Mouse (Mus musculus): ENCODE data around the gene Dnajc4.

The Dnajc4 gene

DNA sequence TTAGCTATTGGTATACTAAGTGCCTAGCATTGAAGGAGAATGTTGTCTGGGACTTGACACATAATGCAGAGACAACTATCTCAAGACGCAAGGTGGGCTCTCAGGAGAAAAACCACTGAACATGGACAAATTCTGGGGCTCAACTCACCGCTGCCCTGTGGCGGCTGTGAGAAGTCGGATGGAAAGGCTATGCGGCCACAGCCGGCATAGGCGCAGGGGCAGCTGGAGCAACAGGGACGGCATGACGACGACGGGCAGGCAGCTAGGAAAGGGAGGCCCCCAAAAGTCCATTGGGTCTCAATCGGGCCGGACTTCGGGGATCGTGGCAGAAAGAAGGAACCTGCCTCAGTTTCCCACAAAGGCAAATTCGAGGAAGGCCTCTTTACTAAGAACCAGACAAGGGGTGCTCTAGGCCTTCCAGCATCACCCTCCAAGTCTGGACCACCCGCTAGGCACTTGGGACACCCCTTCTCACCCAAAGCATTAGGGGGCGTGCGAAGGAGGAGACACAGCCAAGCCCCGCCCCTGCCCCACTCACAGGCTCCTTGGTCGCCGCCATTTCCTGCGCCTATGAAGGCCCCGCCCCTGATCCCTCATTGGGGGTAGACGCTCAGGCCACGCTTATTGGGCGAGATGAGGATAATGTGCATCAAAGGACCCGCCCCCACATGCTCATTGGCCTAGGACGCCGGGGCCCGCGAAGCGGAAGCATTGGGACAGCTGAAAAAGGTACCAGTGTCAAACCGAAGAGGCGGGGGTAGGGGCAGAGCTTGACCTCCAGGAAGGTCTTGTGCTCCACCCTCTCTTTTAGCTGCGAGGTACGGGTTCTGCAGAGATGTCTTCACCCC is at the start of gene Dnajc4:
TSS of gene Dnajc4 (minus strand) at position 562 of the 848 bp plus-strand sequence.
- DNase-seq: peak; percentile 97

DNA sequence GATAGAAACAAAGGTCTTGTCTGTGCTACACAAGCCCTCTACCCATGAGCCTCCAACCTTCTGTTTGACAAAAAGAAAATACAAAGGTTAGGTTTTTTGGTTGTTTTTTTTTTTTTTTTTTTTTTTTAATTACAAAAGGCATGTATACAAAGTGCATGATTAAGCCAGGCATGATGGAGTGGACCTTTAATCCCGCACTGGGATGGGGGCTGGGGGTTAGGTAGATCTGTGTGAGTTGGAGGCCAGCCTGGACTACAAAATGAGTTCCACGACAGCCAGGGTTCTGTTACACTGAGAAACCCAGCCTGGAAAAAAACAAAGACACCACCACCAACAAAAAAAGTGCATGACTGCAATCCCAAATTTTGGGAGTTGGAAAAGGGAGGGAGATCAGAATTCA is 48.8 kb upstream of the Dnajc4 start:
- DNase-seq: peak; percentile 55

DNA sequence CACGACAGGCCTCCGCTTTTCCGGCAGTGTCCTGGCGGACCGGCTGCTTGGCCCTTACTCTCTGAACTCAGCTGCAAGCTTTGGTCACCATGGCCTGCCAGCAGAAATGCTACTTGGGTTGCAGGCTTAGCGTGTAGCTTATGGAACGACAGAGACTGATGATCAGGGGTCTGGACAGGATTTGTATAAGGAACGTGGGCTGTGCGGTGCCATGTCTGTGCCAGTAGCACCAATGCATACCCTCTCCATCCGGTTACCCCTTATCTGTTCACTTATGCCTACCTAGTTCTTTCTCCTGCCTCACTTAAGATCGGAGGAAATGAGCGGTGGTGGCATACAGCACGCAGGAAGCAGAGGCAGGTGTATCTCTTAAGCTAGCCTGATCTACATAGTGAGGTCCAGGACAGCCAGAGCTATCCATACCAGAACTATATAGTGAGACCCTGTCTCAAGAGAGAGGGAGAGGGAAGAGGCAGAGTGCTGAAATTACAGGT is 48.3 kb upstream of the Dnajc4 start:
- DNase-seq: no peak

DNA sequence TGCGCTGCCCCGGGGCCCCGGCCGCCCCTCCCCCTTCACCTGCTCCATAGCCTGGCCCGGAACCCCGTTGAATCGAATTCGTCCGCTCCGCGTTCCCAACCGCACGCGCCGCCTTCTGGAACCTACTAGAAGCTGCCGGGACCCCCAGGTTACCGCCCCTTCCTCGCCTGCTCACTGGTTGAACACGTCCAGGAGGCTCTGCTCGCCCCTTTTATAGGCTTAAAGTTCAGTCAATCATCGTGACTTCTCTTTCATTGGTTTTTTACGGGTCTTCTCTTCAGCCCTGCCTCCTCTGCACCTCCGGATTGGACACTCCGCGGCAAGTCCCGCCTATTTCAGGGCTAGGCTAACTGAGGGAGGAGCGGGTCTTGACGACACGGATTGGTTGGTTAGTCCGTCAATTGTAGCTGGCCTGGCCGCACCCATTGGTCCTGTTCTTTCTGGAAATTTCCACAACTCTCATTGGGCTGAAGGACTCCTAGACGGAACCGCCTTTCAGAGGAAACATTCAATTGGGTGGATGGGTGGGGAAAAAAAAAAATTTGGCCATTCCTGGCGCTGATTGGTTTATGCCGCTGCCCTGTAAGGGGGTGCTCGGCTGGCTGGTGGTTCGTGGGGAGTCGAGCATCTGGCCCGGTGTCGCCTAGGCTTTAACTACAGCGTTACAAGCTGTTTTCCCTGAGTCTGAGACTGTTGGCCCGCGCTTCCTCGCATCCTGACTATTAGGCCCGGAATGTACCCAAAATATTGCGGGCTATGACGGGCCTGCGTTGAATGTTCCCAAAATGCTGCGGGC is 47.7 kb upstream of the Dnajc4 start, which contains the start of gene Stip1:
TSS of gene Stip1 (minus strand) at position 127 of the 796 bp plus-strand sequence.
- DNase-seq: peak; percentile 100

DNA sequence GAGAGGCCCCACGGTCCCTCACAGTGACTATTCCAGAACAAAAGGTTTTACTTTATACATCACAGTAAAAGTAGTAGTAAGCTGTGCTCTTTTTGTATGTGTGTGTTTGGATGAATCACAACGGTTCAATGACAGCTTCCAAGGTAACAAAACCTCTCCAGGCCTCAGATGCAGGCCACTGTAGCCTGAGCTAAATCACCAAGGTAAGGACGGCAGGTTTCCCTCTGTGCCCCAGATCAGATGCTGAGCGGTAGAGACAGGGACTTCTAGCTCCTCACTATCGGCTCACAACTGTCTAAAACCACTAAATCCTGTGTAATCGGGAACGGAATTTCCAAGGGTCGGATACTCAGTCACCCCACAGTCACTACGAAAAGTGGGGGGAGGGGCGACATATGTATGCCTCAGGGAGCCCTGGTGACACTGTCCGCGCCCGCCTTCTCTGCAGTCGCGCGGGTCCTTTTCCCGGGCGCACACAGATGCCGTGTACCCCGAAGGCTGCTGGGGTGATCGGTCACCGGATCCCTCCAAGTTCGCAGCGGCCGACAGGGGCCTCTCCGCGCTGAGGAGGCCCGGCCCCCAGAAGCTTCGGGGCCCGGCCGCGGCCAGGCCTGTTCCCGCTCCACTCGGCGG is 46.8 kb upstream of the Dnajc4 start:
- peak; percentile 78 for DNase-seq

DNA sequence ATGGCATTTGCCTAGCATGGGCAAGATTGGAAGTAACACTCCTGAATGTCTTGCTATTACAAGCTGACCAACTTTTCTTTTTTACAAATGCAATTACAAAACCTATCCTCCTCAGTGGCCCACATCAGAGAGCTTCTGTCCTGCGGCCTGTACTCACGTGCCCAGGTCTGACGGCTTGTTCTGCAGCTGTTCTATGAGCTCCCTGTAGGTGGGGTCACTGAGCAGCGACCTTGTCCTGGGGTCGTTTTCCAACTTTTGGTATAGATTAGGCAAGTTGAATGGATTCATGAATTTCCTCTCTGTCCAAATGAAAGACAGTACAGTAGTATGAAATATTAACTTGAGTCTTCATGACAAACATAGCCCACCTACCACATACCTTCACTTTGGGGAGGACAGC is 41.6 kb upstream of the Dnajc4 start:
- DNase-seq: no peak

DNA sequence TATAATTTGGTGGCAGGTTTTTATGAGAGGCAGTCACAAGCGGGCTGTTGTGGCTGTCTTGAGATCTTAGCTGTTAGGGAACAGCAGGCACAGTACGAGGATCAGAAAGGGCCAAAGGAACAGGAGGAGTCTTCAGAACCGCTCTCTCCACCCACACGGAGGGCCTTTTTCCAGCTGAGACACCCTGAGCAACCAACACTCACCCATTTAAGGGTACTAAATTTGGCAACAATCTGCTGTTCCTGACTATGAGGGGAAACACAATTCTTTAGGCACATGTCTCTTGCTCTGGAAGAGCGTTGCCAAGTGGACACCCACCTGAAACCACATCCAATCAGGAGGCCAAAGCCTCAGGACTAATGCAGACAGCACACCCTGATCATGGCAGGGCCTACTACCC is 37.2 kb upstream of the Dnajc4 start:
- DNase-seq: no peak

DNA sequence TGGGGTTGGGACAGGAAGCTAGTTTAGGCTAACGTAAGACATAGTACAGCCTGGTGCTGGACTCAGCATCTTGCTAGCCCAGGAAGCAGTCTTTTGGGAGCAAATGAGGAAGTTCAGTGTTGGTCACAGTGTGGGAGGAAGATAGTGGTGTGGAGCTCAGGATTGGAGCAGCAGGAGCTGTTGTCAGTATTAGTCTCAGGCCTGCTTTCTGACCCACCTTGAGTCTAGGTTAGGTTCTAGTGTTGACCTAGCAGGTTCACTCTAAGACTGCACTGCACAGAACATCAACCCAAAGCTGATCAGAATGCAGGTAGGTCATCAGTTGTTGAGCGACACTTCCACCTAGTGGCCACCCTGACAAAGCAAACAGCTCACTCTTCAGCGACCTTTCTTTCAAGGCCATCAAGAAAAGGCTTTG is 27.9 kb upstream of the Dnajc4 start:
- DNase-seq: peak; percentile 58

DNA sequence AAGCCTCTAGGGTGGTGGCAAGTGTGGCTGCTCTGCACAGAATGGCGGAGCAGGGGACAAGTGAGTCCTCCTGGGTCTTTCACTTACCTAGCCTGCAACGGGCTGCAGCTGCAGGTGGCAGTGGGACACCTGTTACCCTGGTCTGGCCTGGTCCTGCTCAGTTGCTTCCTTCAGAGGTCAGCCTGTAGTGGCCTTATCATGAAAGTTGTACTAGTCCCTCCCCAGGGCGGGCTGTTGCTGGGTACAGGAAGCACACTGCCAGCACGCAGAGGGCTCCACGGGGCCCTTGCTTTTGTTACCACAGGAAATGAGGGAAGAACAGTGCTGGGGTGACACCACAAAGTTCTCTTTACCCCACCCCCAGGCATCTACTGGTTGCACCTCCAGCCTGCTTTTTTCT is 26.8 kb upstream of the Dnajc4 start, which contains the start of gene Fermt3:
TSS of gene Fermt3 (minus strand) at position 279 of the 400 bp plus-strand sequence.
- no peak for DNase-seq

DNA sequence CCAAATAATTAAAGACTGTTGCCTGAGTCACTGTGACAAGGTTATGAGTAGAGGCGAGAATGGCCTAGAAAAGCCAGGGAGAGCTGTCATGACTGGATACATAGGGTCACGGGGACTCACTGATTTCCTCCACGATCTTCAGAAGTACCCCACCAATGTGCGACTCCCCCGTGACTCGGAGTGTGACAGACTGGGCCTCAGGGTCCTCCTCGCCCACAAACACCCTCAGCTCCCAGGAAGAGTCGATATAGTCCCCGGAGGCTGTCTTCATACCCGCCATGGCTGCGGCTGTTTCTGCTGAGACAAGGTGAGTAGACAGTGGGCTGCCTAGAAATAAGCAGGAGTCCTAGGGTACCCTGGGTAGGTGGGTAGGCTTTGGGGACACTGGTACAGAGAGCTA is 26.2 kb upstream of the Dnajc4 start:
- no peak for DNase-seq

DNA sequence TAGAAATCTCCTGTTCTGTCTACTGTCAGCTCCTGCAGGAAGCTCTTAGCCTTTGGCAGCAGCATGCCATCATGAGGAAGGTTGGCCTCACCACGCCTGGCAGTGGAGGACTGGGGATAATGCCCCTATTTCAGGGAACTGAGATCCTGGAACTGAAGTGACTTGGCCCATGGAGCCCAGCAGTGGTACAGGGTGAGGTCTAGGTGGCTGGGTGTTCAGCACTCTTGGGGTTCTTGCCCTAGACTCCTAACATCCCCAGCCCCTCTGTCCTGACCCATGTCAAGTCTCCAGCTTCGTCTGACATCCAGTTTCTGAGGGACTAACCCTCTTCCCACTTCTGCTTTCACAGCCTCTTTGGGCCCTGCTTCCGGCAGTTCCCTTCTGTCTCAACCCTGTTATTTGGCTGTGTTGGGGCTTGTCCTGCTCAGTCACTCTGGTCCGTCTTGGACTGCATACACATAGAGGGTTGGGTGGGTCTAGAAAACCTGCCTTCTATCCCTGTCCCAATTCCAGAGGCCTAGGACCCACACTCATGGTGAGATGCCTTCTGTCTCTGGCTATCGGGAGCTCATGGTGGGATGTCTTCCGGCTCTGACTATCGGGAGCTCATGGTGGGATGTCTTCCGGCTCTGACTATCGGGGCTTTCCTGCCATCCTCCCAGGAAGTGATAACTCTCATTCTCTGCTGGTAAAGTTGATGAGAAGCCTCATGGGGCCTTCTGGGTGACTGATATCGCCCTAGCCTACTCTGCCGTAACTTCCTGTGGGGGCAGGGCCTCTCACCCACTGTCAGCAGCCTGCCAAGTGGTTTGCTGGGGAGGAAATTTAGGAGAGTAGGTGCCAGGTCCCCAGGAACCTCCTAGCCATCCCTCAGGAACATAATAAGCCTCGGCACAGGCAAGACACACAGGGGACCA is 25.4 kb upstream of the Dnajc4 start:
- no peak for DNase-seq

DNA sequence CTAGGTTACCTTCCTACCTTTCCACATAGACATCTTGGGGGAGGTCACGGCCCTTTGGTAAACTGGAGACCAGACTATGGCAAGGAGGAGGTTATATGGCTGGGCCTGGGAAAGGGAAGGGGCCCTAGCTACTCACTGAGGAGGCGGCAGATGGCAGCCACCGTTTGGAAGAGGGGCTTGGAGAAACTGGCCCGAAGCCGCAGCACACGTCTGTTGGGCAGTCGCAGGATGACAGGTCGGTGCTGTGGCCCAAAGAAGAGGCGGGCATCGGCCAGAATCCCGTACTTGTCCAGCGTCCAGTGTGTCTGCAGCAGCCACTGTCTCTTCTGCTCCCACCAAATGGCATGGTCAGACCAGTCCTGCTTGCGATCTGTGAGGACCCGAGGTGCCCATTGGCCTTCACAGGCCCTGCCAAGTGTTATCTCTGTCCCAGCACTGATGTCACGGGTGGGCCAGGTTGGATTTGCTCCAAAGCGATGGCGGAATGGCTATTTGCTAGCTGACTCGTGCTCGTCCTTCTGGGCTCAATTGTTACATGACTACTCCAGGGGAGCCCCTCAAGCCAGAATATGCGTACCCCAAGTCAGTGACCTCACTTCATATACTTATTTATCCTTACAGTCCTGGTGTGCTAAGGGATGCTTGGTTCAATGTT is 22.2 kb upstream of the Dnajc4 start:
- no peak for DNase-seq

DNA sequence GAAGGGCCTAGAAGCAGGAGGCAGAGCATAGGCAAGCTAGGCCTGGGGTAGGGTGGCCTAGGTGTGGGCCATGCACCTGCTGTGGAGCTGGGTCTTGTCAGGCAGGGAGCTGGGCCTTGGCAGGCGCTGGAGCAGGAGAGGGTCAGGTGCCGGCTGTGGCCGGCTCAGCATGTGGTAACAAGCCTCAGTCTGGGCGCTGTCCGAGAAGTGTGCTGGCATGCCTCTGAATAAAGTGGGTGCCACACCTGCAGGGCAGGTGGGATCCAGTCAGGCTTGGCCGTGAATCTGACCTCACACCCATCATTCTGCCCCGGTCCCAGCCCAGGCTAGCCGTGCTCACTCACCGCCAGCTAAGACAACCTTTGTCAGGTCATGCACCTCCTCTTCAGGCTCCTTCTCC is 21.6 kb upstream of the Dnajc4 start:
- no peak for DNase-seq

DNA sequence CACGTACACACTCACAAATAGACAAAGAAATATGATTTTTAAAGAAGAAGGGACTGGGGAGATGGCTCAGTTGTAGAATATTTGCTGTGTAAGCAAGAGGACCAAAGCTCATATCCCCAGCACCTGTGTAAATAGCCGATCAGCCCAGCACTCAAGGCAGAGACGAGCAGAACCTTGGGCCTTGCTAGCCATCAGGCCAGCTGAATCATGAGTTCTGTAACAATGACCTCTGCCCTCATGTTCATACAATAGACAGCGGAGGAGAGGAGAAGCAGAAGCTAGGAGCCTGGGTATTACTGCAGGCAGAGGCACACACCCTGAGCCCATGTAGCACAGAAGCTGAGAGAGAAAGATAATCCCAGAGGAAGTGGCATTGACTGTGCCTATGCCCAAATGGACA is 20.1 kb upstream of the Dnajc4 start:
- DNase-seq: no peak

DNA sequence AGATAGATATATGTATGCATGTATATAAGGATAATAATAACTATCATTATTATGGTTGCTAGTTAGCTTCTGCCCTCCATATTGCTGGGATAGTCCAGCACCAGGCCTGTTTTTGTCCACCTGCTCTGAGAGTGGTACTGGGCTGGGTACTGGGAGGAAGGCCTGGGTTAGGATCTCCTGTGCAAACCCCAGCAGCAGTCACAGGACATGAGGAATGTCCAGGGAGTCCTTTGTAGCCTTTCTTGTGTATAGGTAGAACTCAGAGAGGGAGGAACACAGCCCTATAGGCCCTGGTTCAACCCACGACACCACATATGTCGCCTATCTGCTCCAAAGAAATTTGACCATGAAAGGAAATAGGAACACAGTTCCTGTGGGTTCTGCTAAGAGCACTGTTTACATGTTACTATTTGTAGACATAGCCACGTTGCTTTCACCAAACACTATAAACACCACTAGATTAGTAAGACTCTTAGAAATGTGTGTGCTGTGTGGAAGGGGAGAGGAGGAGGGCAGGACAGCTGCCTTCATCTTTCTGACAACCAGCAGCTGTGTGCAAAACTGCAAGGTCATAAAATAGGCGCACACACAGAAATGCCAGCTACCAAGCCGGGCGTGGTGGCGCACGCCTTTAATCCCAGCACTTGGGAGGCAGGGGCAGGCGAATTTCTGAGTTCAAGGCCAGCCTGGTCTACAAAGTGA is 14.7 kb upstream of the Dnajc4 start:
- DNase-seq: no peak

DNA sequence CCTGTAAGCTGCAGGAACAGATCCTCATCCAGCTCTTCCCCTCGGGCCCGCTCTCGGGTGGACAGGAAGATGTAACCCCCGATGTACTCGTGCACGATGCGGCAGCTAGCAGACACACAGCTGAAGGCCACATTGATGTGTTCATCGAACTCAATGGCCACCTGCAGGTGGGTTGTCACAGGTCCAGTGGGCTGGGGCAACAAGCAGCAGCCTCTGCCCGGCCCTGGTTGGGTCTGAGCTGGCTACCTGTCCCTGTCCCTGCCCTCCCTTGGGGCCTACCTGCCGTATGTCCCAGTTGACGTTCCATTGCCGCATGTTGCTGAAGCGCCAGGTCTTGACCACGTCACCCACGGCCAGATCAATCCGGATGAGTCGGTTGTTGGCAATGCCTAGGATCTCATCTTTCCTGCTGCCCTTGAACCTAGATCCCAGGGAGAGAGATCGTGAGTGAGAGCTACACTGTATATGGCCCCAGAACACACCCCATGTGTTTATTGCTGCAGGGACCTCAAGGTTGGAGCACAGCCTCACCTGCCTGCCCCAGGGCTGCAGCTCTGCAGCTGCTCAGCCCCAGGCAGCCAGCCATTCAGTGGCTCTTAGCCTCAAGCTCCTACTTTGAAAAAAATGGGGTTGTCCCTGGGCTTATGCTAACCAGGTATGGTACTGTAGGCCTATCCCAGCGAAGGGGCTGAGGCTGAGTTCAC is 7.1 kb upstream of the Dnajc4 start:
- DNase-seq: no peak

DNA sequence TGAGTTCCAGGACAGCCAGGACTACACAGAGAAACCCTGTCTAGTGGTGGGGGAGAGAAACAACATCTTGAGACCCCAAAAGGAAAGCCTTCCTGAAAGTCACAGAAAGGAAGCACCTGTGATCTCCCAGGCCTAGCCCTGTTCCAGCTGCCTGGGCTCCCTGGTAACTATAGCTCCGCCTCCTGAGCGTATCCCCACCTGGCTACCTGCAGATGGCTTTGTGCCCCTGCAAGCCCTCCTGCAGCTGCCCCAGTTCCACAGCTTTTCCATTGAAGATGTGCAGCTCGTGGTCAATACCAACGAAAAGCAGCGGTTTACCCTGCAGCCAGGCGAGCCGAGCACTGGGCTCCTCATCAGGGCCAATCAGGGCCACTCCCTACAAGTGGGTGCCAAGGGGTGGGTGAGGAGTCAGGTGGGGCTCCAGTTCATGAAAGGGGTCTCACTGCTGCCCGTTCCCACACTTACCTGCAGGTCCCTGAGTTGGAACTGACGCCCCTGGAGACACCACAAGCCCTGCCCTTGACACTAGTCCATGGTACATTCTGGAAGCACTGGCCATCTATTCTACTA is 5.4 kb upstream of the Dnajc4 start:
- peak; percentile 52 for DNase-seq

DNA sequence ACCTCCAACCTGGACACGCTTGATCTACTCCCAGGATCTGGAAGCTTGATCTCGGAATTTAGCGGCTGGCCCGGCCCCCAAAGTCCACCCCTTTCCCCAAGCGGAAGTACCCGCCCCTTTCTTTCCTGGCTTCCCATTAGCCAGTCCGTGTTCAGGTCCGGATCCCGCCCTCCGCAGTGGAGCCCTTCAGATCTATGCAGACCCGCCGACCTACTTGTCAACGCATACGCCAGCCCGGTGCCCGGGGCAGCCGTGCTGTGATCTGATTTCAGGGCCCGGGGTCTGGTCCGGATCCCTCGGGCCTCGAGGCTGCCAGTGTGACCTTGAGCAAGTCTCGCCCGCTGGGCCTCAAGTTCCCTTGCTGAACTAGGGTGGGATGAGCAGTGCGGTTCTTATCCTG is 3.6 kb upstream of the Dnajc4 start, which contains the start of the genes Nudt22 and Trpt1:
TSS of gene Nudt22 (minus strand) at position 112 of the 400 bp plus-strand sequence.
TSS of gene Trpt1 (plus strand) at position 126 of the 400 bp plus-strand sequence.
- DNase-seq: peak; percentile 92

DNA sequence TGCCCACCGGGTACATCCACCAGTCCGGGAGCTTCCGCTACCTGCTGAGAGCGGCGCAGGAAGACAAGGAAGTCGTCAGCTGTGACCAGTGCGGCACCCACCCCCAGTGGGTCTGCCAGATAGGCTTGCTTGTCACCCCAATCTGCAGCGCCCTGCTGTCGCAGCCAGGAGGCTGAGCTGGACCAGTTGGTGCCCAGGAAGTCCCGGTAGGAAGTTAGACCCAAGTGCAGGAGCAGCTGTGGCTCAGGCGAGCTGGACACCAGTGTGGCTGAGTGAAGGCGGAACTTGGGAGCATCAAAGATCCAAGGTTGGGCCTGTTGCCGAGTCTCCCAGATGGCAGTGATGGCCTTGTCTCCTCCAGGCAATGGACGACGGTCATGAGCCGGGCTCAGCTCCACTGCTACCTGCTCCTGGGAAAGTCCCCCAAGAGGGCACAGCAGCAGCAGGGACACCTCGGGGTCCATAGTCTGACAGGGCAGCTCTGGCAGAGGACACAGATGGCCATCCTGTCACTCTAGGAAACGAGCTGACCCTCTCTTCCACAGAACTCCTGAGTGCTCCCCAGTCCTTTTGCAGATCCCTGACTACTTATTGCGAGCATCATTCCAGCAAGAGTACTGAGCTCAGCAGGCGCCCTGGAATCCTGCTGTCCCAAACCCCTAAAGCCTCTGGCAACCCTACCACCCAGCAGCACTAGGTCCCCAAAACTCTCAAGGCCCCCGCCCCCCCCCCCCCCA is 3.1 kb upstream of the Dnajc4 start:
- DNase-seq: peak; percentile 76

Measured in cerebellum, adult 9-11 months (tissue).